Mouse (Mus musculus) spleen, adult 12 weeks (tissue): Measurements from ENCODE around the gene Fdxacb1.

Experiments used
- DNase-seq: peaks from one replicate; pipeline ENCODE4 v3.0.0; 2022; ENCODE audit warnings: low spot score

Fdxacb1 gene

GRCm38 (mm10) chr9:50808471-50808870 is 40.4 kb downstream of the Fdxacb1 start:
- DNase-seq = no peak

- DNase-seq = no peak
Measured at GRCm38 (mm10) chr9:50809146-50809545, 41.1 kb downstream of the Fdxacb1 start.

- peak; percentile 35 for DNase-seq
Measured at GRCm38 (mm10) chr9:50811187-50811586, 43.2 kb downstream of the Fdxacb1 start.

- DNase-seq = no peak
Measured at GRCm38 (mm10) chr9:50811746-50812145, 43.7 kb downstream of the Fdxacb1 start.

GRCm38 (mm10) chr9:50813796-50814195 is 45.8 kb downstream of the Fdxacb1 start:
- DNase-seq = peak; percentile 23

GRCm38 (mm10) chr9:50815666-50816065 is 47.6 kb downstream of the Fdxacb1 start:
- DNase-seq = no peak

- peak; percentile 59 for DNase-seq
Measured at GRCm38 (mm10) chr9:50816512-50816911, 48.5 kb downstream of the Fdxacb1 start.

- no peak for DNase-seq
Measured at GRCm38 (mm10) chr9:50818050-50818449, 50.0 kb downstream of the Fdxacb1 start.

GRCm38 (mm10) chr9:50819716-50820115 is 51.7 kb downstream of the Fdxacb1 start:
- no peak for DNase-seq

GRCm38 (mm10) chr9:50821651-50822050 is 53.6 kb downstream of the Fdxacb1 start:
- no peak for DNase-seq

GRCm38 (mm10) chr9:50822216-50822615 is 54.2 kb downstream of the Fdxacb1 start:
- DNase-seq = no peak
